19 mouse cellular contexts compared by ENCODE assay signal in the genomic region with DNA sequence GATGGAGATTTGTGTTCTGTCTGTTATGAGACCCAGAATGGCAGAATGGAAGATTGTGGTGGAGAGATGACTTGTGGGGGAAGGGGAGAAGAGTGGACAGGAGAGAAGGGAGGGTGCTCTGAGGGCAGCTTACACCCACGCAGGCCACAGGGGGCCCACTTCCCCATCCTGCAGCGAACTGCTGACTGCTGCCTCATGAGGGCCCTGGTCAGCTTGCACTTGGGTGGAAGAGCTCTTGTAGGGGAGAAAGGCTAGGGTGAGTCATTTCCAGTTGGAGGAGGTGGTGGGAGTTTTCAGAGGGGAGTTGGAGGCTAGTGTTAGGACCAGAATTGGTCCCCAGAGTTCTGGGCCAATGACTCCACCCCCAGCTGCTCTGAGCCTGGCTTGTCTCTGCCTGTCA.
DNase-seq lines count a peak whose midpoint lies in the region; ATAC-seq and TF ChIP-seq lines count a peak whose summit lies in the region.
"Had no signal": no experiment of that assay in that cellular context is flagged by ENCODE, and none has a peak within 500 bp of the region (broad histone marks: within the 10 kb centered on the region; RNA-seq: fewer than 3 reads in every experiment).

No protein-coding gene starts in this region.

- ATAC-seq in liver, postnatal 0 days: peak; percentile 40; the same call in 1 of the 2 replicates
- no peak for ATAC-seq in liver, embryonic 11.5 days (replicated peaks; ENCODE audit: low FRiP score)
- peak; percentile 68 for ATAC-seq in megakaryocyte progenitor cell, adult 5-6 weeks (replicated peaks; ENCODE audit: poor library complexity)
- ATAC-seq: forebrain, embryonic 16.5 days; intestine, postnatal 0 days; midbrain, embryonic 15.5 days had no signal

- H3K9me3 ChIP-seq in liver, postnatal 0 days (ENCODE audit: low read length): no peaks in the 10 kb centered on the region
- no peaks in the 10 kb centered on the region for H3K9me3 ChIP-seq in liver, embryonic 11.5 days (ENCODE audit: control insufficient read depth, low read length)
- H3K9me3 ChIP-seq: embryonic facial prominence, embryonic 12.5 days; heart, embryonic 12.5 days; hindbrain, embryonic 15.5 days; midbrain, embryonic 15.5 days had no signal

- TF ChIP-seq EP300 in liver, postnatal 0 days (IDR thresholded peaks at IDR 0.05; ENCODE audit: low read depth): no peak

- H3K4me2 ChIP-seq in liver, postnatal 0 days (ENCODE audit: low read depth, low read length): no peak overlapping the region
- no peak overlapping the region for H3K4me2 ChIP-seq in liver, embryonic 11.5 days
- H3K4me2 ChIP-seq: embryonic facial prominence, embryonic 12.5 days; heart, embryonic 12.5 days; hindbrain, embryonic 15.5 days; midbrain, embryonic 15.5 days had no signal

- H3K4me1 ChIP-seq in liver, postnatal 0 days (ENCODE audit: insufficient read depth): peaks cover 4% of the 10 kb centered on the region; the same call in 1 of the 2 replicates
- 0 out of 2 replicates have a peak, but pooled peaks cover 2% of the 10 kb centered on the region for H3K4me1 ChIP-seq in liver, embryonic 11.5 days (replicated peaks; ENCODE audit: control insufficient read depth, insufficient read depth, low read length)
- H3K4me1 ChIP-seq in brown adipose tissue, adult 24 weeks (ENCODE audit: control insufficient read depth, insufficient read depth, insufficient read length, low read length): peaks cover 12% of the 10 kb centered on the region

- peak; percentile 30 for TF ChIP-seq CTCF in liver, postnatal 0 days (IDR thresholded peaks at IDR 0.05; ENCODE audit: low read depth)

- no peak overlapping the region for H3K4me3 ChIP-seq in liver, postnatal 0 days (ENCODE audit: low read depth, low read length)
- H3K4me3 ChIP-seq in liver, embryonic 11.5 days (ENCODE audit: low read depth, low read length): no peak overlapping the region
- no peak overlapping the region for H3K4me3 ChIP-seq in brown adipose tissue, adult 24 weeks (ENCODE audit: insufficient read depth, low read depth, low read length)
- H3K4me3 ChIP-seq: embryonic facial prominence, embryonic 12.5 days; heart, embryonic 12.5 days; hindbrain, embryonic 15.5 days; midbrain, embryonic 15.5 days had no signal

- peak; percentile 46 for DNase-seq in gastrocnemius, postnatal 25 days
- DNase-seq in gastrocnemius, adult 18-20 months (ENCODE audit: low spot score): no peak
- peak; percentile 42 for DNase-seq in liver, postnatal 0 days
- DNase-seq in liver, embryonic 11.5 days (ENCODE audit: low spot score): no peak
- no peak for DNase-seq in cerebellum, adult 18-20 months
- DNase-seq in c-Kit-positive CD71-positive TER-119-positive erythroid progenitor cells, embryonic 14.5 days (ENCODE audit: low spot score): no peak
- DNase-seq: cerebellum, adult 11-12 months; kidney, postnatal 10 days; liver; right cerebral cortex, adult 18-20 months; thymus, adult 18-20 months had no signal

- no peak overlapping the region for H3K9ac ChIP-seq in liver, postnatal 0 days (replicated peaks)
- H3K9ac ChIP-seq in liver, embryonic 11.5 days (ENCODE audit: low read depth, low read length): no peak overlapping the region
- H3K9ac ChIP-seq: embryonic facial prominence, embryonic 12.5 days; heart, embryonic 12.5 days; hindbrain, embryonic 15.5 days; midbrain, embryonic 15.5 days had no signal

- 22% methylated on average over 2 of the region's 2 CpGs for WGBS in liver, postnatal 0 days (ENCODE audit: insufficient replicate concordance)
- 18% methylated on average over 2 of the region's 2 CpGs for WGBS in liver, embryonic 11.5 days

- no peaks in the 10 kb centered on the region for H3K27me3 ChIP-seq in liver, postnatal 0 days (ENCODE audit: insufficient read depth, low read length)
- no peaks in the 10 kb centered on the region for H3K27me3 ChIP-seq in liver, embryonic 11.5 days (replicated peaks; ENCODE audit: control insufficient read depth, insufficient read depth, low read length)
- H3K27me3 ChIP-seq: embryonic facial prominence, embryonic 12.5 days; hindbrain, embryonic 15.5 days; midbrain, embryonic 15.5 days had no signal

- peaks cover 11% of the 10 kb centered on the region for H3K36me3 ChIP-seq in liver, postnatal 0 days (replicated peaks; ENCODE audit: insufficient read depth, low read length)
- H3K36me3 ChIP-seq in liver, embryonic 11.5 days (ENCODE audit: control insufficient read depth, insufficient read depth, low read length): peaks cover 3% of the 10 kb centered on the region
- H3K36me3 ChIP-seq: hindbrain, embryonic 15.5 days; midbrain, embryonic 15.5 days had no signal

- H3K27ac ChIP-seq in liver, postnatal 0 days (ENCODE audit: low read depth): no peak overlapping the region
- no peak overlapping the region for H3K27ac ChIP-seq in liver, embryonic 11.5 days (ENCODE audit: low read depth, low read length)
- peak overlapping the region; percentile 14; the same call in 1 of the 2 replicates for H3K27ac ChIP-seq in brown adipose tissue, adult 24 weeks (replicated peaks; ENCODE audit: low read depth, low read length)
- H3K27ac ChIP-seq: embryonic facial prominence, embryonic 12.5 days; hindbrain, embryonic 15.5 days; midbrain, embryonic 15.5 days had no signal

Comparison
In these comparisons a context has a peak if more than half of its experiments do, and no peak if none do; other contexts are left out.
1. DNase-seq: peak in gastrocnemius, postnatal 25 days (single experiment) and liver, postnatal 0 days (single experiment); none in gastrocnemius, adult 18-20 months (single experiment), liver, embryonic 11.5 days (single experiment), cerebellum, adult 18-20 months (0 of 2) and c-Kit-positive CD71-positive TER-119-positive erythroid progenitor cells, embryonic 14.5 days (single experiment).